Mouse (Mus musculus) 3134 (cell line): ENCODE data around the gene Shkbp1.

ENCODE experiments used
- DNase-seq: peaks from one replicate; pipeline ENCODE4 v3.0.0-alpha.2; 2011; ENCODE audit warnings: low spot score; ENCODE audit not compliant: insufficient read length; ENCODE audit errors: extremely low read depth

Shkbp1 gene

GRCm38 (mm10) chr7:27355745-27356240, at the start of gene Shkbp1:
Gene Shkbp1 (minus strand): TSS chr7:27356019.
- peak; percentile 84 for DNase-seq

DNA sequence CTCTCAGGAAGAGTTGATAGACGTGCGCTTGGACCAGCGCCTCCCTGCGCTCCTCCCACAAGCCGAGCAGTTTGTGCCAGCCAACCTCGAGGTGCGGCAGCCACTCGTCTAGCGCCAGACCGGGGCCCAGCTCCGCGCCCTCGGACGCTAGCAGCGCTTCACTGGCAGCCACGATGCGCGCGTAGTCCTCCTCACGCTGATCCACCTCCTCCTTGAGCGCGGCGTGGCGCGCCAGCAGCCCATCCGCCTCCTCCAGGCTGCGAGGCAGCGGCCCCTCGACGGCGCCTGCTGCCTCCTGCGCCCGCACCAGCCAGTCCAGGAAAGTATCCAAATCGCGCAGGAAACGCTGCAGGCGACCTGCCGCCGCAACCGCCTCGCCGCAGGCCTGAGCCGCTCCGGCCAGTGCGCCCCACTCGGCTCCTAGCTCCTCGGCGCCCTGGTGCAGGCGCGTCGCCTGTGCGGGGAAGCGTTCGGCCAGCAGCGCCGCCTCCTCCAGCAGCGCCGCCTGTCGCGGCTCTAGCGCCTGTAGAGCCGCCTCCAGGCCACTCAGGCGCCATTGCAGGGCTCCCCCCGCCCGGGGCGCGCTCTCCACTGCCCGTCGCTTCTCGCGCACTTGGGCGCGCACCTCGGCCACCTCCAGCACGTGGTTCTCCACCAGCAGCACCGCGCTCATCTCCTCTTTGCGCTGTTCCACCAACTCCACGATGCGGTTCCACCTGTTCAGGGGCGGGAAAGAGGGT, 48.6 kb upstream of the Shkbp1 start:
- no peak for DNase-seq

GRCm38 (mm10) chr7:27402675-27403074, 46.9 kb upstream of the Shkbp1 start:
- no peak for DNase-seq

DNA sequence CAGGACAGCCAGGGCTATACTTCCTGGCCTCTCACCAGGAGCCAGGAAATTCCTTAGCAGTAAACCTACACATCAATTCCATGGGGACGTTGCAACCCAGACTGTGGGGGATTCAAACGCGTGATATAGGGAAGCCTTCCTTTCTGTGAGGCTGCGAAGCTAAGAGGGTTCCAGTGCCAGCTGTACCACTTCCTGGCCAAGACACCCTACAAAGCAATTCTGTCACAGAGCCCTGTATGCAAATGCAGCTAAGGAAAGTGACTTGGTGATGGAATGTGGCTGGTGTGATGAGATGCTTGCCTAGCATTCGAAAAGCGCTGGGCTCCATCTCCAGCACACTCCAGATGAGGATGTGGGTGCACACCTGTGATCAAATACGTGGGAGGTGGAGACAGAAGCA, 44.7 kb upstream of the Shkbp1 start:
- DNase-seq = no peak

- peak; percentile 48 for DNase-seq
Measured at GRCm38 (mm10) chr7:27397048-27397949, 41.5 kb upstream of the Shkbp1 start.

DNA sequence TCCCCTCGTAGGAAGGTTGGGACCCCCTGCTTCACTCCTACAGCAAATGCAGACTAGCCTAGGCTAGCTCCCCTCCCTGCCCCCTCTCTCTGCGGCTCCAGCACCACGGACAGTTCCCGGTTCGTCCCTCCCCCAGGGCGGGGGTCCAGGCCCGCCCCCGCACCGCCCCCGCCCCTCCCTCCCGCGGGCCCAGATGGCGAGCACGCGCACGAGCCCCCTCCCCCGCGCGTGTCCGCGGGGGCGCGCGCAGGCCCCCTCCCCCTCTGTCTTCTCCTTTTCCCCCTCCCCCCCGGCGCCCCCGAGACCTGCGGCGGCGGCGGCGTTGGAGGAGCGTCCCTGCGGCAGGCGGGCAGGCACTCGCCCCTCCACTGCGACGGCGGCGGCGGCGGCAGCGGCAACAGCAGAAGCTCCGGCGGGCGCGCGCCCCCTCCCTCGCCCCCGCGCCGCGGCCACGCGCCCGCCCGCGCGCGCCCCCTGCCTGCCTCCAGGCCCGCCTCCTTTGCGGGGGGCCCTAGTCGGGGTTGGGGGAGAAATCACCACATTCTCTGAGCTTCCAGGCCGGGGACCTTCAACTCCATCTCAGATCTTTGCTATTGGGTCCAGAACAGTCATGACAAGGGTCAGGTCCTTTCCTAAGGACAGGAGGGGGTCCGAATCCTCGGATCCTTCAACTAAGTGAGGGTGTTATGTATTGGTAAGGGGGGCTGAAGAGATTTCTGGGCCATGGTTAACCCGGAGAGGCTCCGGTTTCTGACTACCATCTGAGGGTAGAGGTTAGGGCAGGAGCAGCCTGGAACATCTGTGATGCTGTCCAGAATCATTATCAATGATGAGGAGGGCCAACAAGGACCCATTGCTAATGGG, 40.6 kb upstream of the Shkbp1 start:
- no peak for DNase-seq

DNA sequence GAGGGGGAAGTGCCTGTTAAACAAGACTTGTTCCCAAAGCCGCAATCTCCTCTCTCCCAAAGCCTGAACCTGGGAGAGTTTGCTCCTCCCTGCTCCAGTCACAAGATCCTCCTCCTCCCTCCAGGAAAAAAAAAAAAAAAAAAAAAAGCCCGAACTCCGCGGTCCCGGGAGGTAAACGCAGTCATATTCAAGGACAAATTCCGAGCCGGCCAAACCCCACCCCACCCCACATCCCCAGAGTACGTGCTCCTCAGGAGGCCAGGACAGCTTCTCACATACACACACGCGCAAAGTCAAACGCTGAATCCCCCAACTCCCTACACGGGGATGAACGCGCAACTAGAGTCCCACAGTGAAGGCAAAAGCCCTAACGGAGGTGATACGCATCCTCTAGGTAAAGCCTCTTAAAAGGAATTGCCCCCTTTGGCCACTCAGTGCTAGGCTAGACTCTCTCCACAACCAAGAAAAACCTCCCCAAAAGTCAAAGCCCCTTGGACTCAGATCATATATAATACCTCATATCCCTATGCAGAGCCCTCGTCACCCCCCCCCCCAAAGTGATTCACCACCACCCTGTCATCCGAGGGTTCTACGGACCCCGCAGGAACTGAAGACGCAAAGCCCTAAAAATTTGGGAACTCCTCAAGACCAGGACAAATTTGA, 39.8 kb upstream of the Shkbp1 start:
- DNase-seq = no peak

DNA sequence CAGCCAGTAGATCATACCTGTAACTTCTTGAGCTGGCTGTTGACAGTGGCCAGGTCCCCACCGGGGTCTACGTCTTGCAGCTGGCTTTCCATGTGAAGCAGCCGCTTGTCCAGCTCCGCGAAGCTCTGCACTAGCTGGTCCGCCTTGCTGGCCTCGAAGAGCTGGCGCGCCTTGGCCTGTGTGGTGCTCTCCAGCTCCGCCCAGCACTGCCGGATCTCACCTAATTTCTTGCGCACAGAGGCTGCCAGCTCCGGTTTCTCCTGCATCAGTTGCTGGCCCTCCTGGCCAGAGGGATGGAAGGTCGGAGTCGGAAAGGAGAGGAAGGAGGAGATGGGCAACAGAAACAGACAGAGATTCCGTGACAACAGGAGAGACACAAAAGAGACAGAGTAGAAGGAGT, 35.6 kb upstream of the Shkbp1 start:
- DNase-seq = no peak

DNA sequence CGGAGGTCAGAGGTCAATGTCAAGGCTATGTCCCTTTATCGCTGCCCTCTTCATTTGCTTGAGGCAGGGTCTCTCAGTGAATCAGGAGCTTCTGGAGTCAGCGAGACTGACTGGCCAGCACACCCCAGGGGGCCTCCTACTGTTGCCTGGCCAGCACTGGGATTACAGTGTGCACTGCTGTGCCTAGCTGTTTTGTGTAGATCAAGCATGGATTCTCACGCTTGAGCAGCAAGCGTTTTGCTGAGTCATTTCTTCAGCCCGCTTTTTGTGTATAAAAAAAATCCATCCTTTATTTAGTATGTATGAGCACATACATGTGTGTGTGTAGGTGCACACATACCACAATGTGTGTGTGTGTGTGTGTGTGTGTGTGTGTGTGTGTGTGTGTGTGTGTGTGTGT, 33.4 kb upstream of the Shkbp1 start:
- no peak for DNase-seq

DNA sequence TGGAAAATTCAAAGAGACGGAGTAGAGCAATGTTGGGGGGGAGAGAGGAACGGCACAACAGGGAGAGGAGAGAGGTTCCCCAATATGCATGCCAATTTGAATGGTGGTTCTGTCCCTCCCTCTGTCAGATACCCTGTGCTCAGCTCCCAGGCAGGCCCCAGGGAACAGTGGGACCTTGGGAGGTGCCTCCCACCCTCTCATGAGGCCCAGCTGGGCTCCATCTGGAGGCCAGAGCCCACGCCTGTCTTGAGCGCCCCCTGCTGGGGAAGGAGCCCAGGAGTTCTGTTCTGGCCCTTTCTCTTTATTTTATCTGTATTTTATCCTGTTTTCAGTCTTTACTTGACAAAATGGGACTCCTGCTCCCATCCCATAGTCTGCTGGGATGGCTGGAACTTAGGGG, 28.9 kb upstream of the Shkbp1 start:
- no peak for DNase-seq

DNA sequence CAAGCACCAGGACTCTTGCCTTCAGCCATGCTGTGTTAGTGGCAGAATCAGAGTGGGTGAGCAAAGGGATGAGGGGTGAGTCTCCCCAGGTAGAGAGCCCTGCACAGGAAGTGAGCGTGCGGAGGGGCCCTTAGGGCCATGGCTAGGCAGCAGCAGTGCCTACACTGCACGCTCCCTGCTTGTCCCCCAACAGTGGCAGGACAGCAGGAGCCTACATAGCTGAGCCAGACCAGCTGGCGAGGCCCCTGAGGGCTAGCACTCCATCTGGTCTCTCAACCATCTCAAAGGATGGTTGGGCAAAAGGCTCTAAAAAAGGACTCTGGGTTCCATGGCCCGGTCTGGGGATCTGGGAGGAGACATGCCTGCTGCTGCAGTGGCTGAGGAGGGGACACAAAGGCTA, 28.3 kb upstream of the Shkbp1 start:
- no peak for DNase-seq

- no peak for DNase-seq
Measured at GRCm38 (mm10) chr7:27383233-27383632, 27.4 kb upstream of the Shkbp1 start.

GRCm38 (mm10) chr7:27381560-27381959, 25.7 kb upstream of the Shkbp1 start:
- no peak for DNase-seq

DNA sequence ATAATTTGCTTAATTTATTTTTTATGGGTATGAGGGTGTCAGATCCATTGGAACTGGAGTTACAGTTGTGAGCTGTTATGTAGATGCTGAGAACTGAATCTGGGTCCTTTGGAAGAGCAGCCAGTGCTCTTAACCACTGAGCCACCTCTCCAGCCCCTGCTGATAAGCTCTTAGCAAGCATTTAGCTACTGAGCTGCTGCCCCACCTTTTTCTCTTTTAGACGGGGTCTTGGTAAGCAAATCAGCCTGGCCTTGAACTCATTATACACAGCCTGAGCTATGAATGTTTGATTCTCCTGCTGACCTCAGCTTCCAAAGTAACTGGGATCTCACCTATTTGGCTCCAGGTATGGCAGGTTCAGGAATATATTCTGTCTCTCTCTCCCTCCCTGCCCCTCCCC, 25.2 kb upstream of the Shkbp1 start:
- no peak for DNase-seq

DNA sequence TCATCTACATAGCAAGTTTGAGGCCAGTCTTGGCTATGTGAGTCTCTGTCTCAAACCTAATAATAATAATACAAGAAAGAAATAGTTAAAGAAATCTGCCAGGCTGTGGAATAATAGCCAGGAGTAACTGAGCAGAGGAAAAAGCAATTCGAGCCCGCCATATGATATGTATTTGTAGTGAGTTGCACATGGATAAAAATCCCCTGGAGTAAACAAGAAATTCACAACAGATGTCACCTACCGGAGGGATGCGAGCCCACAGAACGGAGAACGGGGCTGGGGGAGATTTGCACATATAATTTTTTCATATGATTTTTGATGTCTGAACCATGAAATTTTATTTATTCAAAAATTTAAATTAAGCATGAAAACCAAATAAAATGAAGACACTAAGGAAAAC, 24.0 kb upstream of the Shkbp1 start:
- DNase-seq = no peak

GRCm38 (mm10) chr7:27378431-27378830, 22.6 kb upstream of the Shkbp1 start:
- DNase-seq = no peak

- DNase-seq = no peak
Measured at GRCm38 (mm10) chr7:27375274-27375673, 19.5 kb upstream of the Shkbp1 start.

DNA sequence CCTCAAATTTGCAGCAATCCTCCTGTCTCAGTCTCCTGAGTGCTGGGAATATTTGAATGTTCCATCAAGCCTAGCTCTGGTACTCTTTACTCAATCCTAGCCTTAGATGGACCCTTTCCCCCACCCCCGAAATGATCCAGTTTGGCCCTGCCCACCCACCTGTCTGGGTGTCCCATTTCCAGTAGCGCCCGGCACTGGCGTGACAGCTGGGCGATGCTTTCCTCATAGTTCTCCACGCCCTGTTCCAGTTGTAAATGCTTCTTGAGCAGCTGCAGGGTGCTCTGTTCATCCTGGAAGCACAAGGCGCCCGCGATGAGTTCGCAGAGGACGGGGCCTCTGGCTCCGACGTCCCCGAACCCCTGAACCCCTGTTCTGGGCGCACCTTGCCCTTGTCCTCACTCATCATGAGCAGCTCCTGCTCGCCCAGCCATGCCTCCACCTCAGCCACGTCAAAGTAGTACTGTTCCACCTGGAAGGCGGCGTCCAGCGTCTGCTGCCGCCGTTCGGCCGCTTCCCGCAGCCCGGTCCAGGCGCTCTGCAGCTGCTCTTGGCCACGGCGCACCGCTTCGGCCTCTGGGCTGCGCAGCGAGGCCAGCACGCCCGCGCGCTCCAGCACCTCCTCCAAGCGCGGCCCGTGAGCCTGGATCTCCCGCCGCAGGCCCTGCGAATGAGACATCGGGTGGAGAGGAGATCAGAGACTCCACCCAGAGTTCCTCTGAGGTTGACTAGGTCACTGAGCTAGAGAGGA, 16.1 kb upstream of the Shkbp1 start:
- DNase-seq = no peak

GRCm38 (mm10) chr7:27369111-27369510, 13.3 kb upstream of the Shkbp1 start:
- no peak for DNase-seq

DNA sequence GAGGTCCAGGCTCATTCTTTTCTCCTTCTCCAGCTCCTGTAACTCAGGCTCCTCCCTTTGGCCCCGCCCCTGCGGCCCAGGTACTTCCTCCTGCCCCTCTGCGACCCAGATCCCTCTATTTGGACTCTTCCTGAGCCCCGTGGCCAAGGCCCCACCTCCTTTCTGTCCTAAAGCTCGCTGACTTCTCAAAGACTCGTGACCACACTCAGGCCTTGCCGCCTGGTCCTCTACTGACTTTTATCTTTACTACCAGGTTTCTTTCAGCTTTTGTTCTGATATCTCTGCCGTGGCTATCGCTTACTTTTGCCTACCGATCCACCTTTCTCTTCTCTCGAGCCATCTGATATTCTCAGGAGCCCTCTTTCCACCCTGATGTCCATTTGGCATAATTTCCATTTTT, 12.2 kb upstream of the Shkbp1 start:
- DNase-seq = no peak
